Mouse (Mus musculus): ENCODE data around the gene Clmp.

GRCm38 (mm10) chr9:40693768-40694167, 8.0 kb downstream of the Clmp start:
- TF ChIP-seq POLR2A (IDR thresholded peaks at IDR 0.05; ENCODE audit: control insufficient read depth, low read depth, low read length), result no peak
- no peak for TF ChIP-seq CTCF (IDR thresholded peaks at IDR 0.05; ENCODE audit: control insufficient read depth, insufficient read depth, insufficient replicate concordance, low read depth, low read length)
